Mouse (Mus musculus) limb, embryonic 14.5 days (tissue): ENCODE data around the gene G6pc3. TPM values are rescaled to one million over a fixed set of nuclear protein-coding genes. Genes with fewer than 3 reads are reported as not detected.

Source experiments
- ATAC-seq: fragments of 200-750 bp; cut with Nextera tagmentation; 2 replicates; pipeline ENCODE4 v1.8.0; 2017; ENCODE audit warnings: low read depth, moderate number of reproducible peaks, moderate TSS enrichment; ENCODE audit not compliant: low FRiP score
- DNase-seq: peaks from one replicate; pipeline ENCODE4 v3.0.0-alpha.2; 2015; ENCODE audit warnings: low spot score
- H3K27ac ChIP-seq: fragments of 300-500 bp; sonication (generic); replicated peaks from 2 replicates; pipeline ENCODE4 v1.5.1; 2014; ENCODE audit warnings: low read depth, mild to moderate bottlenecking, low read length, moderate library complexity, mixed read lengths
- H3K27me3 ChIP-seq: fragments of 300-500 bp; sonication (generic); 2 replicates; pipeline ENCODE4 v1.6.1; 2014; ENCODE audit warnings: low read length, mixed read lengths; ENCODE audit not compliant: control insufficient read depth, insufficient read depth
- H3K36me3 ChIP-seq: fragments of 300-500 bp; sonication (generic); 2 replicates; pipeline ENCODE4 v1.6.1; 2014; ENCODE audit warnings: mild to moderate bottlenecking, low read length, moderate library complexity, mixed read lengths; ENCODE audit not compliant: control insufficient read depth, insufficient read depth
- H3K4me1 ChIP-seq: fragments of 300-500 bp; sonication (generic); 2 replicates; pipeline ENCODE4 v1.6.1; 2014; ENCODE audit warnings: antibody characterized with exemption, low read length, mixed read lengths; ENCODE audit not compliant: control insufficient read depth, insufficient read depth
- H3K4me2 ChIP-seq: fragments of 300-500 bp; sonication (generic); replicated peaks from 2 replicates; pipeline ENCODE4 v1.6.1; 2014; ENCODE audit warnings: low read depth, mild to moderate bottlenecking, low read length, moderate library complexity; ENCODE audit not compliant: severe bottlenecking
- H3K4me3 ChIP-seq: fragments of 300-500 bp; sonication (generic); replicated peaks from 2 replicates; pipeline ENCODE4 v1.5.1; 2014; ENCODE audit warnings: low read length
- H3K9ac ChIP-seq: fragments of 300-500 bp; sonication (generic); 2 replicates; pipeline ENCODE4 v1.6.1; 2014; ENCODE audit warnings: mild to moderate bottlenecking, low read depth, low read length, moderate library complexity; ENCODE audit not compliant: severe bottlenecking
- H3K9me3 ChIP-seq: fragments of 300-500 bp; sonication (generic); 2 replicates; pipeline ENCODE4 v1.6.1; 2016; ENCODE audit warnings: low read length; ENCODE audit not compliant: control insufficient read depth
- POLR2A ChIP-seq: fragments of 200-500 bp; IDR thresholded peaks from 2 replicates; pipeline ENCODE4 v1.8.0; 2012; ENCODE audit warnings: inconsistent platforms, mild to moderate bottlenecking, moderate library complexity, borderline replicate concordance; ENCODE audit not compliant: insufficient read depth, insufficient read length; ENCODE audit errors: extremely low read depth
- WGBS: fragments of 180-500 bp; shearing (Covaris S2); extraction: QIAGEN DNeasy Blood & Tissue Kit; methylation state at CpG from one replicate; pipeline ENCODE4 v1.1.7; 2014; 5-methylcytosine and 5-hydroxymethylcytosine counted together
- polyA plus RNA-seq, 2 experiments: library from polyadenylated mRNA; depleted of rRNA in 1 of 2; stranded (reverse) in 1 of 2; unstranded in 1 of 2; fragments of >200 nt; fragmentation: Nextera tagmentation in 1 of 2; extraction: Ambion mirVana in 1 of 2; gene quantifications; 2 replicates each; pipeline versions ENCODE4 v1.2.1 to v1.2.3; 2012 to 2014

Gene G6pc3
- polyA plus RNA-seq, 2 experiments, result 27.6 to 42.7 TPM

DNA sequence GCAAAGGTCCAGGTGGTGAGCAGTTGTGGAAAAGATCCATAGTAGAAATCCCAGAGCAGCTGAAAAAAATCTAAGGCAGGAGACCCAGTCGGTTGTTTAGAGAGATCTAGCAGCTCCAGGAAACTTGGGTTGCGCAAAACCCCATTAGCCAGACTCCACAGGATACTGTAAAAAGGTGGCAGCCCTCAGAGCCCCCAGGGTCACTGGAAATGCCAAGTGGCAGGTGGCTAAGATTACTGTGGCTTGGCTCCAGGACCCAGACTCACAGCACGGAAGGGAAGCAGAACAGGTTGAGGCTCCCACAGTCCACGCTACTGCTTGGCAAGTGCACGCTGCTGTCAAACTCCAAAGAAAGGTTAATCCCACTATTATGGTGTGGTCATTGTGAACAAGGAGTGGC lies 29.6 kb upstream of the G6pc3 start:
- ATAC-seq (no peak), DNase-seq (no peak)
- no peak overlapping the region for H3K4me2 ChIP-seq
- H3K27ac ChIP-seq, result no peak overlapping the region
- H3K9me3 ChIP-seq, result no peaks in the 10 kb centered on the region
- TF ChIP-seq POLR2A, result no peak
- H3K27me3 ChIP-seq, result no peaks in the 10 kb centered on the region
- H3K9ac ChIP-seq, result no peak overlapping the region
- H3K4me1 ChIP-seq, result peaks cover 5% of the 10 kb centered on the region; the same call in 1 of the 2 replicates
- WGBS, result 77% methylated on average over 5 of the region's 5 CpGs
- H3K4me3 ChIP-seq, result no peak overlapping the region
- peaks cover 37% of the 10 kb centered on the region for H3K36me3 ChIP-seq

DNA sequence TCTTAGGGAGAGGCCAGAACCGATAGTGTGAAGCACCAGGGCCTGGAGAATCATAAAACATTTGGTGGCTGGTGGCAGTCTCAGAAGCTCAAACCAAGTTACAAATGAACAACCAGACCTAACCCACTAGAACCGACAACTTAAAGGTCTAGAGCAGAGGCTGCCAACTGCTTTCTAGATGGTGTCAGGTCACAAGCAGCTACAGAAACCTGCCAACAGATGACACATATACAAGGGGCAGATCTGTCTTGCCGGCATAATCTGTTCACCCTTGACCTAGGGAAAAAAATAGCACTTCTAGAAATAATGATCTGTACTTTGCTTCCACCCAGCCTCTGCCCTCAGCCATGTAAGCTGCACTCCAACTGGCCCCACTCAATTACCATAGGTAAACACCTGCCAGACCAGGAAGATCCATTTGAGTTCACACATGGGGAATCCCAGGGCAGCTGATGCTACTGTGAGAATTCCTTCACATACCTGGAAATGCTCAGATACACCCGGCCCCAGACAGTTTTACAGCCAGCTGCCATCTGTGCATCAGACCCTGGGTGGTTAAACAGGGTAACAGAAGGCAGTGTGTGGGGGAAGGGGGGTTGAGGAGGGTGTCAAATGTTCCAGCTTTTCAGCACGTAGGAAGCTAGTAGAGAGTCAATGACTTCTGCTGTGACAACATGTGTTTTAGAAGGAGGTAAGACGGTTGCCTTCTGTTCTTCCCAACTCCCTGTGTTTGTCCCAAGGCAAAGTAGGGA lies 23.3 kb upstream of the G6pc3 start:
- peaks cover 80% of the 10 kb centered on the region for H3K36me3 ChIP-seq
- peak; percentile 58; the same call in 1 of the 2 replicates for ATAC-seq
- no peaks in the 10 kb centered on the region; the same call in 1 of the 2 replicates for H3K4me1 ChIP-seq
- no peak overlapping the region for H3K4me3 ChIP-seq
- no peak for DNase-seq
- no peaks in the 10 kb centered on the region for H3K9me3 ChIP-seq
- H3K4me2 ChIP-seq, result no peak overlapping the region
- H3K9ac ChIP-seq, result no peak overlapping the region
- 28% methylated on average over 6 of the region's 6 CpGs for WGBS
- no peaks in the 10 kb centered on the region for H3K27me3 ChIP-seq
- H3K27ac ChIP-seq, result no peak overlapping the region
- no peak for TF ChIP-seq POLR2A

DNA sequence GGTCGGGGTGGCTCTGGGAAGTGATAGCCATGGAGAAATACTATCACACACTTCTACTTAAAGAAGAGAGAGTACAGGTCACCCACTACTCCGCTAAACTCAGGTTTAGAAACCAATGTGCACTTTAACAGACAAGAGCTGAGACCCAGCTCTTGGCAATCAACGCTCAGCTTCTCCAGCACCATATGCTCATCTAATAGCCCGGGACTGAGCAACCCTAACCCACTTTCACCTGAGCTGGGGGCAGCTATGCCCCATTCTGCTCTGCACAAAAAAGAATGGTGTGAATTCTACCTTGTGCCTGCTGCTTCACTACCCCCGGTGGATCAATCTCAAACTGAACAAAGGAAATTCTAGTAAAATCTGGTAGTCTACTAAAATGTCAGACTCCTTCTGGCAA lies 21.9 kb upstream of the G6pc3 start:
- ATAC-seq, result no peak
- no peak overlapping the region for H3K4me3 ChIP-seq
- H3K9ac ChIP-seq, result no peak overlapping the region
- WGBS, result 77% methylated on average over 5 of the region's 5 CpGs
- H3K27ac ChIP-seq, result no peak overlapping the region; the same call in 1 of the 2 replicates
- DNase-seq, result no peak
- no peaks in the 10 kb centered on the region; the same call in 1 of the 2 replicates for H3K4me1 ChIP-seq
- H3K36me3 ChIP-seq, result peaks cover 77% of the 10 kb centered on the region
- H3K4me2 ChIP-seq, result no peak overlapping the region
- H3K27me3 ChIP-seq, result no peaks in the 10 kb centered on the region
- H3K9me3 ChIP-seq, result no peaks in the 10 kb centered on the region
- TF ChIP-seq POLR2A, result no peak

DNA sequence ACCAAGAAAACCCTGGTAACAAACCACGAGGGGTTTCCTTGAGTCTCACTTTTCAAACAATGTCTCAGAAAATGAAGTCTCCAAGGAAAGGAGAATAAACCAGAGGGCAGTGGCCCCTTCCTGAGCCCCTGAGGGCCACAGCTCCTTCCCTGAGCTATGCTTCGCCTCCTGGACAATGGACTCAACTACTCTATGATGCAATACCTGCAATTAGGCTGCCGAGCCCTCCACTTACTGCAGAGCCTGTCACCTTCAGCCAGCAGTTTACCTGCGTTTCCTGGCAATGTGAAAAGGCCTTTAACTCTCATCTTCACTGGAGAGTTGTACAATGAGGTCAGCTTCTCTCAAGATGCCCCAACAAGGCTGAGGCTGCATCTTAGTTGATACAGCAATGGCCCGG lies 20.7 kb upstream of the G6pc3 start:
- Histone ChIP-seq H3K4me2 (no peak overlapping the region), H3K9ac (no peak overlapping the region), H3K27ac (no peak overlapping the region), H3K27me3 (no peaks in the 10 kb centered on the region), H3K9me3 (no peaks in the 10 kb centered on the region), H3K36me3 (peaks cover 72% of the 10 kb centered on the region), H3K4me3 (no peak overlapping the region), H3K4me1 (no peaks in the 10 kb centered on the region; the same call in 1 of the 2 replicates)
- whole genome bisulfite sequencing, result 84% methylated on average over 5 of the region's 5 CpGs
- no peak for TF ChIP-seq POLR2A
- no peak for ATAC-seq
- no peak for DNase-seq

DNA sequence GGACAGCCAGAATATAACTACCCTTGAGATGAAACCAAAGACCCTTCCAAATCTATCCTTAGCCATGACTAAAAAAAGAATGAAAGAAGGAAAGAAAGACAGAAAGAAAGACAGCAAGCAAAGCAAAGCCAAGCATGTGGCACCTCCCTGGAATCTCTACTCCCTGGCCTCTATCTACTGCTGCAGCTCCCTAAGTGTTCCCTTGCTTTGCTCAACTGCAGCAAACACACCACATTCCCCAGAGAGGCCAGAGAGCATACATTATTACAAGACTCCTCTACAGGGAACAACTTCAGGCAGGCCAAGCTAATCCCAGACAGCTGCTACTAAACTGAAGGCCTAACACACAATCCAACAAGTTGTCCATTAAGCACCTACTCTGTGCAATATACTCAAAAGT lies 9.6 kb upstream of the G6pc3 start:
- Histone ChIP-seq H3K27me3 (no peaks in the 10 kb centered on the region), H3K27ac (no peak overlapping the region), H3K4me2 (no peak overlapping the region), H3K4me3 (no peak overlapping the region), H3K9me3 (no peaks in the 10 kb centered on the region), H3K4me1 (peaks cover 4% of the 10 kb centered on the region; the same call in 1 of the 2 replicates), H3K36me3 (peaks cover 60% of the 10 kb centered on the region), H3K9ac (no peak overlapping the region)
- ATAC-seq, result no peak
- TF ChIP-seq POLR2A, result no peak
- no peak for DNase-seq

DNA sequence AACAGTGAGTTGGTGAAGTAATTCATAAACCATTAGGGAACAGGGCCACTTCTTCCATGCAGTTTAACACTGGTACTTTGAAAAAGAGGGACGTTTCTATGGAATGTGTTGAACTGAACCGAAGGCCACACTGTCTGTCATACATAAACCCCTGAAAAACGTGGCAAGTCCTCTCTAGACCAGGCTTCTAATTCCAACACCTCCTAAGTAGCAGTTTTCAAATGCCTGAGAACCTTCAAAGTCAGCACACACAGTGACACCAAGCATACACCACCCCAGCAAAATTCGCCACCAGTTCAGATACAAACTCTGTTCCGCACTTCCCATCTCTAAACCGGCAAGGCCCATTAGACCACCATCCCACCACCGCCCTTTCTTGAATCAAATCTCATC lies 5.2 kb upstream of the G6pc3 start:
- 4% methylated on average over 7 of the region's 7 CpGs for WGBS
- no peak for ATAC-seq
- peak overlapping the region; percentile 62 for H3K4me2 ChIP-seq
- no peak for DNase-seq
- peak overlapping the region; percentile 92; the same call in 1 of the 2 replicates for H3K27ac ChIP-seq
- H3K4me3 ChIP-seq, result peak overlapping the region; percentile 80
- no peaks in the 10 kb centered on the region for H3K27me3 ChIP-seq
- no peaks in the 10 kb centered on the region for H3K9me3 ChIP-seq
- peaks cover 4% of the 10 kb centered on the region; the same call in 1 of the 2 replicates for H3K4me1 ChIP-seq
- TF ChIP-seq POLR2A, result no peak
- peak overlapping the region; percentile 90 for H3K9ac ChIP-seq
- H3K36me3 ChIP-seq, result peaks cover 27% of the 10 kb centered on the region
